Mouse (Mus musculus): ENCODE results near the gene Acp6. TPM values are rescaled to one million over a fixed set of nuclear protein-coding genes. Genes with fewer than 3 reads are reported as not detected.

Gene Acp6
- polyA plus RNA-seq, 1 experiment: 45.2 TPM

GRCm38 (mm10) chr3:97167126-97167525 lies 8.5 kb downstream of the Acp6 start:
- peaks cover 4% of the 10 kb centered on the region for H3K36me3 ChIP-seq (ENCODE audit: control insufficient read depth, insufficient read depth)
- no peak overlapping the region for H3K4me3 ChIP-seq
- no peaks in the 10 kb centered on the region for H3K27me3 ChIP-seq (ENCODE audit: control insufficient read depth, insufficient read depth, insufficient read length)
- peaks cover 4% of the 10 kb centered on the region for H3K79me2 ChIP-seq (ENCODE audit: control insufficient read depth, insufficient read depth)
- H3K4me2 ChIP-seq (ENCODE audit: low read depth): no peak overlapping the region
- H3ac ChIP-seq (ENCODE audit: control insufficient read depth, insufficient read length): no peak overlapping the region
- TF ChIP-seq POLR2A (IDR thresholded peaks at IDR 0.05; ENCODE audit: insufficient read length, low read depth) (no peak), REST (IDR thresholded peaks at IDR 0.05; ENCODE audit: insufficient read depth, insufficient read length) (no peak)

- no peaks in the 10 kb centered on the region for H3K79me2 ChIP-seq (ENCODE audit: control insufficient read depth, insufficient read depth)
- H3K4me3 ChIP-seq: no peak overlapping the region
- no peaks in the 10 kb centered on the region for H3K27me3 ChIP-seq (ENCODE audit: control insufficient read depth, insufficient read depth, insufficient read length)
- H3K4me2 ChIP-seq (ENCODE audit: low read depth): no peak overlapping the region
- H3K36me3 ChIP-seq (ENCODE audit: control insufficient read depth, insufficient read depth): peaks cover 4% of the 10 kb centered on the region
- no peak overlapping the region for H3ac ChIP-seq (ENCODE audit: control insufficient read depth, insufficient read length)
- TF ChIP-seq SRF (IDR thresholded peaks at IDR 0.05; ENCODE audit: control insufficient read depth, insufficient read length, low read depth): no peak
- TF ChIP-seq MYOG (IDR thresholded peaks at IDR 0.05; ENCODE audit: control insufficient read depth in 1 of 3, insufficient read depth in 1 of 3, insufficient read length in 2 of 3, low read depth in 2 of 3): no peak
- no peak for TF ChIP-seq USF1 (IDR thresholded peaks at IDR 0.05; ENCODE audit: low read depth)
- TF ChIP-seq MYOD1 (IDR thresholded peaks at IDR 0.05; ENCODE audit: control insufficient read depth in 1 of 3, insufficient read length in 2 of 3, low read depth in 2 of 3): no peak
- no peak for TF ChIP-seq TCF12 (IDR thresholded peaks at IDR 0.05; ENCODE audit: insufficient read depth, poor library complexity, severe bottlenecking)
- TF ChIP-seq POLR2A (IDR thresholded peaks at IDR 0.05; ENCODE audit: insufficient read length, low read depth): no peak
- no peak for TF ChIP-seq TCF3 (IDR thresholded peaks at IDR 0.05; ENCODE audit: insufficient read length, low read depth)
Observed at GRCm38 (mm10) chr3:97171531-97171930, 13.0 kb downstream of the Acp6 start.

GRCm38 (mm10) chr3:97172231-97172630 lies 13.7 kb downstream of the Acp6 start:
- Histone ChIP-seq H3K79me2 (ENCODE audit: control insufficient read depth, insufficient read depth) (no peaks in the 10 kb centered on the region), H3K36me3 (ENCODE audit: control insufficient read depth, insufficient read depth) (peaks cover 4% of the 10 kb centered on the region), H3K4me2 (ENCODE audit: low read depth) (no peak overlapping the region), H3K27me3 (ENCODE audit: control insufficient read depth, insufficient read depth, insufficient read length) (no peaks in the 10 kb centered on the region), H3K4me3 (no peak overlapping the region), H3ac (ENCODE audit: control insufficient read depth, insufficient read length) (no peak overlapping the region)
- TF ChIP-seq CEBPB (IDR thresholded peaks at IDR 0.05; ENCODE audit: insufficient read depth, poor library complexity, severe bottlenecking) (no peak), SRF (IDR thresholded peaks at IDR 0.05; ENCODE audit: control insufficient read depth, insufficient read length, low read depth) (no peak), MAX (IDR thresholded peaks at IDR 0.05; ENCODE audit: low read depth) (no peak), MYOD1 (IDR thresholded peaks at IDR 0.05; ENCODE audit: control insufficient read depth in 1 of 3, insufficient read length in 2 of 3, low read depth in 2 of 3) (no peak), POLR2A (IDR thresholded peaks at IDR 0.05; ENCODE audit: insufficient read length, low read depth) (no peak), REST (IDR thresholded peaks at IDR 0.05; ENCODE audit: insufficient read depth, insufficient read length) (no peak), E2F4 (IDR thresholded peaks at IDR 0.05; ENCODE audit: insufficient read depth) (no peak), POLR2AphosphoS2 (IDR thresholded peaks at IDR 0.05; ENCODE audit: insufficient read length, low read depth) (no peak), TCF3 (IDR thresholded peaks at IDR 0.05; ENCODE audit: insufficient read length, low read depth) (no peak), USF1 (IDR thresholded peaks at IDR 0.05; ENCODE audit: low read depth) (no peak), TCF12 (IDR thresholded peaks at IDR 0.05; ENCODE audit: insufficient read depth, poor library complexity, severe bottlenecking) (no peak), MYOG (IDR thresholded peaks at IDR 0.05; ENCODE audit: control insufficient read depth in 1 of 3, insufficient read depth in 1 of 3, insufficient read length in 2 of 3, low read depth in 2 of 3) (no peak)

- no peak overlapping the region for H3K4me3 ChIP-seq
- no peak overlapping the region for H3ac ChIP-seq (ENCODE audit: control insufficient read depth, insufficient read length)
- H3K4me2 ChIP-seq (ENCODE audit: low read depth): no peak overlapping the region
- no peaks in the 10 kb centered on the region for H3K27me3 ChIP-seq (ENCODE audit: control insufficient read depth, insufficient read depth, insufficient read length)
- TF ChIP-seq POLR2AphosphoS2 (IDR thresholded peaks at IDR 0.05; ENCODE audit: insufficient read length, low read depth) (no peak), MYOD1 (IDR thresholded peaks at IDR 0.05; ENCODE audit: control insufficient read depth in 1 of 3, insufficient read length in 2 of 3, low read depth in 2 of 3) (no peak), USF1 (IDR thresholded peaks at IDR 0.05; ENCODE audit: low read depth) (no peak), CEBPB (IDR thresholded peaks at IDR 0.05; ENCODE audit: insufficient read depth, poor library complexity, severe bottlenecking) (no peak), MYOG (IDR thresholded peaks at IDR 0.05; ENCODE audit: control insufficient read depth in 1 of 3, insufficient read depth in 1 of 3, insufficient read length in 2 of 3, low read depth in 2 of 3) (no peak), E2F4 (IDR thresholded peaks at IDR 0.05; ENCODE audit: insufficient read depth) (no peak), POLR2A (IDR thresholded peaks at IDR 0.05; ENCODE audit: insufficient read length, low read depth) (no peak), REST (IDR thresholded peaks at IDR 0.05; ENCODE audit: insufficient read depth, insufficient read length) (no peak), TCF3 (IDR thresholded peaks at IDR 0.05; ENCODE audit: insufficient read length, low read depth) (no peak), TCF12 (IDR thresholded peaks at IDR 0.05; ENCODE audit: insufficient read depth, poor library complexity, severe bottlenecking) (no peak), SRF (IDR thresholded peaks at IDR 0.05; ENCODE audit: control insufficient read depth, insufficient read length, low read depth) (no peak)
- peaks cover 4% of the 10 kb centered on the region for H3K36me3 ChIP-seq (ENCODE audit: control insufficient read depth, insufficient read depth)
- H3K79me2 ChIP-seq (ENCODE audit: control insufficient read depth, insufficient read depth): no peaks in the 10 kb centered on the region
Observed at GRCm38 (mm10) chr3:97172632-97173031, 14.1 kb downstream of the Acp6 start.

GRCm38 (mm10) chr3:97178885-97179284 lies 20.3 kb downstream of the Acp6 start:
- Histone ChIP-seq H3K4me3 (no peak overlapping the region), H3ac (ENCODE audit: control insufficient read depth, insufficient read length) (no peak overlapping the region), H3K79me2 (ENCODE audit: control insufficient read depth, insufficient read depth) (no peaks in the 10 kb centered on the region), H3K27me3 (ENCODE audit: control insufficient read depth, insufficient read depth, insufficient read length) (no peaks in the 10 kb centered on the region), H3K36me3 (ENCODE audit: control insufficient read depth, insufficient read depth) (no peaks in the 10 kb centered on the region), H3K4me2 (ENCODE audit: low read depth) (no peak overlapping the region)
- TF ChIP-seq SRF (IDR thresholded peaks at IDR 0.05; ENCODE audit: control insufficient read depth, insufficient read length, low read depth) (no peak), MAX (IDR thresholded peaks at IDR 0.05; ENCODE audit: low read depth) (no peak)

All from myocyte (in vitro differentiated cells).